Mouse (Mus musculus) stomach, postnatal 0 days (tissue): ENCODE measurements around the gene Pltp.

Experiments used
- CTCF ChIP-seq: IDR thresholded peaks from 2 replicates; pipeline ENCODE4 v1.5.1; 2016; ENCODE audit warnings: antibody characterized with exemption, low read depth, mild to moderate bottlenecking, moderate library complexity
- EP300 ChIP-seq: optimal IDR thresholded peaks from 2 replicates; pipeline ENCODE3; 2016; ENCODE audit warnings: antibody characterized with exemption

GRCm38 (mm10) chr2:164800252-164801004, 57.1 kb downstream of the Pltp start:
- TF ChIP-seq CTCF (no peak), EP300 (no peak)
